21 mouse cellular contexts compared by ENCODE assay signal in the genomic region with DNA sequence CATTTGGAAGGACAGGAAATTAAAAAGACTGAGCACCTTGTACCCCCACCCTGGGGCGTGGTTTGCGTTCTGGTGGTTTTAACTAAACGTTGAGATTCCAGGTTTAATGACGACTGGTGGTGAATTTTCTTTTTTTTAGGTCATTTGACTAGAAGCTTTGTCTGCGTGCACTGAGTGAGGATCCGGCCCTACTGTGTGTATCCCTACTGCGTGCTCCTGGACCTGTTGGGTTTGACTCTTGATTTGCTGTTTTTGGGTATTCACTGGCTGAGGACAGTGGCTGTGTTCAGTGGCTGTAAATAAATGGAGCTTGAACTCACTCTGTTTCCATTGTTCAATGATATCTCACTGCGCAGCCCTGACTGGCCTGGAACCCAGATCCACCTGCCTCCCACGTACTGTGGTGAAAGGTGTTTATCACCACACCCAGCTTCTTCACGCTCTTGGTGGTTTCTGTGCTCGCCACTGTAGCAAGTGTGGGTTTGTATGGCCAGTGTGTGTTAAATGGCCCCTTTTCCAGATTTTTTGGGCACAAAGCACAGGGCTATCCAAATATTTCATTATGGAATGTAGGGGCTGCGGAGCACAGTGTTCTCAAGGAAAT. TPM values are rescaled to one million over a fixed set of nuclear protein-coding genes. Genes with fewer than 3 reads are reported as not detected.
DNase-seq lines count a peak whose midpoint lies in the region; ATAC-seq and TF ChIP-seq lines count a peak whose summit lies in the region.
"Had no signal": no experiment of that assay in that cellular context is flagged by ENCODE, and none has a peak within 500 bp of the region (broad histone marks: within the 10 kb centered on the region; RNA-seq: fewer than 3 reads in every experiment).

No protein-coding gene starts in this region.

- ATAC-seq in lung, embryonic 14.5 days (ENCODE audit: insufficient read depth) = no peak
- no peak for ATAC-seq in G1E (ENCODE audit: extremely low read depth, insufficient number of reproducible peaks, low FRiP score, poor library complexity, severe bottlenecking)
- no peak for ATAC-seq in liver, embryonic 13.5 days (ENCODE audit: low read depth)
- ATAC-seq: activated CD4-positive, CD25-positive, alpha-beta regulatory T cell, adult 4 months; forebrain, embryonic 14.5 days; hindbrain, postnatal 0 days; midbrain, embryonic 16.5 days had no signal

- no peak for DNase-seq in lung, embryonic 14.5 days
- no peak for DNase-seq in lung, adult 2 months
- DNase-seq in G1E (ENCODE audit: low spot score) = no peak
- DNase-seq in liver, embryonic 13.5 days = no peak
- no peak for DNase-seq in cerebellum, adult 9-11 months
- no peak for DNase-seq in adrenal gland, postnatal 25 days
- no peak for DNase-seq in yolk sac, embryonic 10.5 days (ENCODE audit: low spot score)
- DNase-seq: adrenal gland, adult 8-10 months; cerebellum, adult 9-10 months; heart, postnatal 10 days; kidney, adult 11 months; kidney, postnatal 36 days; lung, postnatal 4 days; right cerebral cortex, postnatal 14 days had no signal

- no peak overlapping the region for H3K27ac ChIP-seq in lung, embryonic 14.5 days (ENCODE audit: low read depth)
- H3K27ac ChIP-seq in liver, embryonic 13.5 days = 0 out of 2 replicates have a peak overlapping the region, but pooled peaks have one; percentile 53
- H3K27ac ChIP-seq: embryonic facial prominence, embryonic 15.5 days; hindbrain, postnatal 0 days; kidney, embryonic 15.5 days had no signal

- H3K9me3 ChIP-seq in lung, embryonic 14.5 days (ENCODE audit: low read depth, low read length) = no peaks in the 10 kb centered on the region
- 0 out of 2 replicates have a peak, but pooled peaks cover 4% of the 10 kb centered on the region for H3K9me3 ChIP-seq in G1E (replicated peaks)
- H3K9me3 ChIP-seq in liver, embryonic 13.5 days (replicated peaks) = no peaks in the 10 kb centered on the region
- H3K9me3 ChIP-seq: embryonic facial prominence, embryonic 15.5 days; heart, embryonic 12.5 days; kidney, embryonic 15.5 days had no signal

- H3K4me3 ChIP-seq in lung, embryonic 14.5 days (ENCODE audit: low read depth, low read length) = no peak overlapping the region
- H3K4me3 ChIP-seq in lung, adult 2 months (replicated peaks; ENCODE audit: extremely low read depth, low read depth, low read length) = no peak overlapping the region
- H3K4me3 ChIP-seq in G1E (ENCODE audit: low read depth, low read length) = peak overlapping the region; percentile 90; the same call in 1 of the 2 replicates
- no peak overlapping the region; the same call in 1 of the 2 replicates for H3K4me3 ChIP-seq in liver, embryonic 13.5 days (replicated peaks)
- H3K4me3 ChIP-seq: heart, embryonic 12.5 days had no signal

- WGBS in lung, embryonic 14.5 days = 87% methylated on average over 12 of the region's 12 CpGs
- 86% methylated on average over 12 of the region's 12 CpGs for WGBS in lung, adult 2 months
- WGBS in liver, embryonic 13.5 days (ENCODE audit: insufficient replicate concordance) = 72% methylated on average over 12 of the region's 12 CpGs

- H3K4me2 ChIP-seq in lung, embryonic 14.5 days = 0 out of 2 replicates have a peak overlapping the region, but pooled peaks have one; percentile 77
- H3K4me2 ChIP-seq in liver, embryonic 13.5 days = peak overlapping the region; percentile 78
- H3K4me2 ChIP-seq: embryonic facial prominence, embryonic 15.5 days; heart, embryonic 12.5 days had no signal

- H3K9ac ChIP-seq in lung, embryonic 14.5 days = no peak overlapping the region
- 0 out of 2 replicates have a peak overlapping the region, but pooled peaks have one; percentile 80 for H3K9ac ChIP-seq in liver, embryonic 13.5 days
- H3K9ac ChIP-seq: embryonic facial prominence, embryonic 15.5 days; heart, embryonic 12.5 days; kidney, embryonic 15.5 days had no signal

- H3K36me3 ChIP-seq in lung, embryonic 14.5 days (ENCODE audit: insufficient read depth) = peaks cover 35% of the 10 kb centered on the region
- peaks cover 62% of the 10 kb centered on the region for H3K36me3 ChIP-seq in G1E (replicated peaks)
- H3K36me3 ChIP-seq in liver, embryonic 13.5 days = peaks cover 37% of the 10 kb centered on the region

- no peak for TF ChIP-seq POLR2A in lung, adult 2 months (IDR thresholded peaks at IDR 0.05; ENCODE audit: borderline replicate concordance, extremely low read depth, low read depth, low read length)

- peaks cover 31% of the 10 kb centered on the region for H3K4me1 ChIP-seq in lung, embryonic 14.5 days (ENCODE audit: insufficient read depth)
- peaks cover 27% of the 10 kb centered on the region for H3K4me1 ChIP-seq in lung, adult 2 months (ENCODE audit: control insufficient read depth, insufficient read depth, low read length)
- peaks cover 67% of the 10 kb centered on the region for H3K4me1 ChIP-seq in G1E (ENCODE audit: insufficient read depth, low read depth, low read length)
- H3K4me1 ChIP-seq in liver, embryonic 13.5 days (replicated peaks) = peaks cover 77% of the 10 kb centered on the region

- TF ChIP-seq CTCF in lung, embryonic 14.5 days (IDR thresholded peaks at IDR 0.05; ENCODE audit: low read depth) = no peak
- no peak for TF ChIP-seq CTCF in lung, adult 2 months (IDR thresholded peaks at IDR 0.05; ENCODE audit: insufficient read depth, low read length)
- no peak for TF ChIP-seq CTCF in G1E (IDR thresholded peaks at IDR 0.05; ENCODE audit: low read depth, low read length)

- H3K27me3 ChIP-seq in lung, embryonic 14.5 days (ENCODE audit: insufficient read depth, low read length) = no peaks in the 10 kb centered on the region
- H3K27me3 ChIP-seq in G1E (ENCODE audit: insufficient read depth, low read length) = no peaks in the 10 kb centered on the region
- no peaks in the 10 kb centered on the region for H3K27me3 ChIP-seq in liver, embryonic 13.5 days
- H3K27me3 ChIP-seq: embryonic facial prominence, embryonic 15.5 days; heart, embryonic 12.5 days; kidney, embryonic 15.5 days had no signal

RNA-seq across cellular contexts. Expression of gene Sec14l1, which starts 36.2 kb away (rescaled TPM):
- polyA plus RNA-seq in lung, embryonic 14.5 days (2014; fragmentation: Nextera tagmentation; extraction: Ambion mirVana) = 44.3 and 46.2 TPM in 2 replicates
- polyA plus RNA-seq in lung, adult 2 months (2012; rRNA removed) = 123 and 133 TPM in 2 replicates
- total RNA-seq in G1E (2014; fragmentation: Nextera tagmentation) (72.9 and 82.8 TPM in 2 replicates), G1E (2017) (76.1 and 77.8 TPM in 2 replicates)
- 88.9 and 95.5 TPM in 2 replicates for polyA plus RNA-seq in G1E (2012)
- polyA plus RNA-seq in liver, embryonic 13.5 days (2015; fragmentation: Nextera tagmentation; extraction: Ambion mirVana) = 19.7 and 23.2 TPM in 2 replicates
- total RNA-seq in adrenal gland, postnatal 25 days (2021) = 157 and 195 TPM in 2 replicates
